Mouse (Mus musculus) heart, adult 2 months (tissue): ENCODE measurements around the gene Sept9.

Experiments
- CTCF ChIP-seq: fragments of 200-600 bp; IDR thresholded peaks from 2 replicates; pipeline ENCODE4 v1.8.1; 2022; ENCODE audit warnings: antibody characterized with exemption, mild to moderate bottlenecking, moderate library complexity
- EP300 ChIP-seq: fragments of 200-500 bp; IDR thresholded peaks from 2 replicates; pipeline ENCODE4 v1.6.1; 2011; ENCODE audit warnings: low read depth, low read length, control low read depth; ENCODE audit not compliant: insufficient read depth

DNA sequence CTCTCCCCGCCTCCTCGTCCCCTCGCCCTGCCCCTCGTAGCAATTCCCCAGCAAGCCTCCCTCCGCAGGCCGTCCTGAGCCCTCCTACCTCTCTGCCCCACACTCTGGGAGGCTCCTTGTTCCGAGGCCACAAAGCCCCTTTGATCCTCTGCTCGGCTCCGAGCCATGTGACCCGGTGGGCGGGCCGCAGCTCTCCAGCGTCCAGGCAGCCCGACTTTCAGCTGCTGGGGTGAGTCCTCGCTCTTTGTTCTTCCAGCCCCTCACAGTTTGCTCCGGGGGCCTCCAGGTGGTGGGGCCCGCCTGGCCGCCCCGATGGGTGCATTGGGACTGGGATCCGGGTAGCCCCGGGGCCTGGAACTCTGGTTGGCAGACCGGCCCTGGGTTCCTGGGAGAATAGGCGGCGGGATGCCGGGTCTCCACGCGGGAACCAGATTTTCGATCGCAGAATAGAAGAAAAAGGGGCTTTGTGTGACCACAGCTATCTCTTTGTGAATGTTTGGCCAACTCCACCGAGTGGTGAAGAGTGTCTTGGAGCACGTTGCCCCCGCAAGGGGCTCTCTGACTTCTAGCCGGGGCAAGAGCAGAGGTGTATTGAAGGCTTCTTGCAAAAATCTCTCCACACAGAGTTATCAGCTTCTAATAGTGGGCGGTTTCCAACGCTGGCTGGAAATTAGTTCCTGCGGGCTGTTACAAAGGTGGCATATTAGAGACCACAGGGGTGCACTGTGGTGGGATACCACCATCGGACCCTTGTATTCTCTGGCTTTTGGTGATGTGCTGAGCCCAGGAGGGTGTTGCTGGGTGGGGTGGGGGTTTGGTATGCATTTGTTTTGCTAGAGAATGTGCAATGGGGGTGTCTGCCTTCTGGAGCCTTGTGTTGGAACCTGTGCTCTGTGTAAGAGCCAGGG is 133.0 kb downstream of the Sept9 start:
- TF ChIP-seq EP300 (no peak), CTCF (no peak)
